Mouse (Mus musculus) monocyte, adult 2 months (primary cell): ENCODE results near the gene Acot2.
"Not testable (repeated sequence)": the region's sequence is repeated elsewhere in the genome, so short reads cannot be mapped to it uniquely, and the experiment has no call there.

ENCODE experiments used
- DNase-seq, 2 experiments: peaks; one replicate each; pipeline ENCODE4 v3.0.0; 2022; ENCODE audit warnings: low spot score in 2 of 2, low read depth in 1 of 2

The Acot2 gene

DNA sequence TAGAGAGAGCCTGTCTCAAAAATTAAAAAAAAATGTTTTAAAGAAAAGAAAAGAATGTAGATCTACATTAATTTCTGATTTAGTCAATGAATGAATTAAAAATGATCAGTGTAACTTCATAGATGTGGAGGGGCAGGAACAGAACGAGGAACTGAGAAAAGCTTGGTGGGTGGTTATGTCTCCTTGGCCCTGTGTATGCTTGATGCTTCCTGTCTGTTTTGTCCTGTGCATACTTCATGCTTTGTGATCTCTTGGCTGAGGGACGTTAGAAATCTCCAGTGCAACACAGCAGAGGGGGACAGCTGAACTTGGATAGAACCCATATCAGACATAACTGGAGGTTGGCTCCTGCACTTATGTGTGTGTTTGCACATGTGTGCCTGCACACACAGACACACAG, 9.6 kb downstream of the Acot2 start:
- no peak for DNase-seq

DNA sequence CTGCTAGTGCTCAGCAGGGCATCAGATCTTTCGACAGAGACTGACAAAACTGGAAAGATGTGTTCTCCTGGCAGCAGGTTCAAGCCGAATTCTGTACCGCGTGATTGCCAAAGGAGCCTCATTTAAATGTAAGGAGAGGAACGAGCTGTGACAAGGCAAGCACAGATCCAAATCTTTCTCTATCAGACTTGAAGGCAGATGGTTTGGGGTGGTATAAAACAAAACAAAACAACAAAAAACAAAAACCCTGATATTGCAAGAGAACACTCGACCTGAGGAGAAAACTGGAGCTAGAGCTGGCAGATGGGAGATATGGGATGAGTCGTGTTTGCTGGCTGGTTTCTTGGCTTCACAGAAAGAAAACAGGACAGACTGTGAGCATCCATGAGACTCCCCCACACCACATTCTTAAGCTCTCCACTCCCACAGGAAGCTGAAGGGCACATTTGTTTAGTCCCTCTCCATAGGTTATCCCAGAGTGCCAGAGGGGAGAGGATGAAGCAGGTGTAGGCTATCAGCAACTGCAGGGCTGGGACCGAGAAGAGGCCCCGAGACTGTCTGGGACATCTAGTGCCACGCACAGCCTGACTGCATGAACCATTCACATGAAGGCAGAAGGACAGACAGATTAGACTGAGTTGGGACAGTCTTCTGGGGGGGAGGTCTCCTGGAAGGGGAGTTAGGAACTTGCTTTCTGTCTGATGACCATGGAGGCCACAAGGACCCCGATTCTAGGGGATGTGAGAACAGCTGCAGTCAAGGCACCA, 10.9 kb downstream of the Acot2 start:
- no peak for DNase-seq

DNA sequence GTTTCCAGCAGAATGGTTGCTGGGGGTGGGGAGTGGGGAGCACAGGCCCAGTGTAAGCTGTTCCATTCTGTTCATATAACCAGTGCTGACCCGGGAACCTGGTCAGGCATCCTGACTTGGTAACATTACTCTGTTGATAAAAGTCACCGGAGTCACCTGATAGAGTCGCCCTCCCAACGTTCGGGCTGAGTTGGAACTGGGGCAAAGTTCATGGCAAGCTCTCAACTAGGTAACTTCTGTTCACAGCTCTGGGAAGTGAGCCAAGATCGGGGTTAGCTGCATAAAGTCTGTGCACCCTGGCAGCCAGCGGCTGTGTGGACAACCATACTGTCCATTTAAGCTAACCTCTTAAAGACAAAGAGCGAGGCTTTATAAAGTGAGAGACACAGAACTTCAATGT, 11.6 kb downstream of the Acot2 start:
- DNase-seq = not testable (repeated sequence)

DNA sequence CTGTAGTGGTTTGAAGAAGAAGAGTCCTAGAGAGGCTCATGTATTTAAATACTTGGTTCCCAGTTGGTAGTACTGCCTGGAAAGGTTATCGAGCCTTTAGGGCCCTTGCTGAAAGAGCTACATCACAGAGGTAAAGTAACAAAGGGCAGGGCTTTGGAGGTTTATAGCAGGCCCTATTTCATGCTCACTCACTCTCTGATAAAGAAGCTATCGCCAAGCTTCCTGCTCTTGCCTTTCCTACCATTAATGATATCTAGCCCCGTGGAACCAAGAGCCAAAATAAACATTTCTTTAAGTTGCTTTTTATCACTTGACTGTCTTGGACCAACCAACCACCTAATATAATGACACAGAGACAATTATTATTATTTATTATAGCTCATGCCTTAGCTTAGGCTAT, 12.8 kb downstream of the Acot2 start:
- no peak for DNase-seq

DNA sequence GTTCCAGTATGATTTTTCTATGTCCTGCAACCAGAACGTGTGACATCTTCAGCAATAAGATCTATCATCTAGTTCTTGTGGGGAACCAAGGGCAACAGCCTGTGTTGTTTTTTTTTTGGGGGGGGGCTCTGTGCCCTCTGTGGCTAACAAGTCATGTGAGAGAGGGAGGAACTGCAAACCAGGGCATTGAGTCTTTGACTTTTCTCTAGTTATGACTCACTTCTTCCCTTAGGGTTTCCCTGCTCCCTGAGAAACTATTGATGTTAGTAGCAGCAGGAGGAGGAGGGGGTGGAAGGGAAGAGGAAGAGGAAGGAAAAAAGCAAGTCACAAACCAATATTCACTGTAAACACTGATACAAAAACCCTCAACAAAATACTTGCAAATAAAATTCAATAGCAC, 16.2 kb downstream of the Acot2 start:
- DNase-seq = no peak

DNA sequence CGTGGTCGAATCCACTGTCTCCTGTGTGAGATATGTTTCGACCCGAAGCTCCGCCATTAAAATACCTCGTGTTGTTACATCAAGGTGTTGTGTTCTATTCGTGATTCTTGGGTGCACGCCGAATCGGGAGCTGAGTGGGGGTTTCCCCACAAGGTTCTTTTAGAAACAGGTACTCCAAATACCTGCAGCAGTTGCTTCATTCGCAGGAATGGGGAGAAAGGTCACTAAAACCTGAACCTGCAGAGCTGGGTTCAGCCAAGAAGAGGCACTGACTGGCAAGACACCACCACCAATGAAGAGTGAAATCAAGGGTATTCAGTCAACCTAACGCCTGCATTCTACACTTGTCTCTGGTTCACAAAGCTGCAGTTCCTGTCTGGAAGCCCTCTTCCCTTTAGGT, 20.6 kb downstream of the Acot2 start:
- DNase-seq = no peak

DNA sequence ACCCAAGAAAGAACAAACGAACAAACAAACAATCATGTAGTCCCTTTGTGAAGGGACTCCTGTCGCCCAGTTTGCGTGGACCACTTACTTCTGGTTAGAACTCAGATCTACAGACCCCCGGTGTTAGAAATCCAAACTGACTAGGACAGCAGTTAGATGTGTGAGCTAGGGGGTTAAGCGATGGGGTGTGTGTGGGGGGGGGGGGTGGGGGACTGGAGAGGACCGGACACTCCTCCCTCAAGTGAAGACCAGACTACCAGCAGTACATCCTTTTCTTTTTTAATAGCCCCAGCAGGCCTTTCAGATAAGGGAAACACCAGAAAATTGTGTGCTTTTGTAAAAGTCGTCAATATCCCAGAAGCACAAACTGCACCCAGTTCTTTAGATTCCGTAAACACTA, 21.1 kb downstream of the Acot2 start:
- DNase-seq = no peak

DNA sequence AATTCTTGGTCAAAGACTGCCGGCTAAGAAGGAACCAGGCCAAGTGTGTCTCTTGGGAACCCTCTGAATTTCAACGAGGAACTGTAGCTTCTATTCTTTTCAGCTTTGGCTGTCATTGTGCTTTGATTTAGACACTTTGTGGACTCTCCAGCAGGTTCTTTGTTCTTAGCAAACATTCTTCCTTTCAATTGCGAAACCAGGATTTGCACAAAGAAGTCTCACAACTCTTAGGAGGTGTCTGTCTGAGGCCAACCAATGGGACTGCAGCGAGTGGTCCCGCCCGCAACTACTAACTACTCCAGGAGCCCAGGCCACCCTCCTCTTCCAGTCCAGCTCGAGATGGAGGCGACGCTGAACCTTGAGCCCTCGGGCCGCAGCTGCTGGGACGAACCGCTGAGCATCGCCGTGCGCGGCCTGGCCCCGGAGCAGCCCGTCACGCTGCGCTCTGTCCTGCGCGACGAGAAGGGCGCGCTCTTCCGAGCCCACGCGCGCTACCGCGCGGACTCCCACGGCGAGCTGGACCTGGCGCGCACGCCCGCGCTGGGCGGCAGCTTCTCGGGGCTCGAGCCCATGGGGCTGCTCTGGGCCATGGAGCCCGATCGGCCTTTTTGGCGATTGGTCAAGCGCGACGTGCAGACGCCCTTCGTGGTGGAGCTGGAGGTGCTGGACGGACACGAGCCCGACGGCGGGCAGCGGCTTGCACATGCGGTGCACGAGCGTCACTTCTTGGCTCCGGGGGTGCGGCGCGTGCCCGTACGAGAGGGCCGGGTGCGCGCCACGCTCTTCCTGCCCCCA, 21.7 kb downstream of the Acot2 start, which contains the start of gene Acot1:
Gene Acot1, plus strand, starts transcription at position 320 of the 795 bp plus-strand sequence.
- peak; percentile 8 to 9 for DNase-seq

DNA sequence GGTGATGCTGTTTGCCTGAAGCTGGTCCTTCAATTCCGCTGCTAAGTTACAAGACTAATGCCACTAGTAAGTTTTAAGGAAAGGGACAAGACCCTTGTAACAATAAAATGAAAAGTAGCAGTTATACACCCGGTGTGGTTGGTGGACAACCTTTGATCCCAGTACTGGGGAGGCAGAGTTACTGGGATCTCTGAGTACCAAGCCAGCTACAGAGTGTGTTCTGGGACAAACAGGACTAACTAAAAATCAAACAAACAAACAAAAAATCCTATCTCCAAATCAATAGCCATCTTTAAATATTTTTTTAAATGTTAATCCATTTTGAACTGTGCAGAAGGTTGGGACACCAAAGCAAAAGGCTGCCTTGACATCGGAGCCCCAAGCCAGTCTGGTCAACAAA, 22.5 kb downstream of the Acot2 start:
- DNase-seq = no peak

DNA sequence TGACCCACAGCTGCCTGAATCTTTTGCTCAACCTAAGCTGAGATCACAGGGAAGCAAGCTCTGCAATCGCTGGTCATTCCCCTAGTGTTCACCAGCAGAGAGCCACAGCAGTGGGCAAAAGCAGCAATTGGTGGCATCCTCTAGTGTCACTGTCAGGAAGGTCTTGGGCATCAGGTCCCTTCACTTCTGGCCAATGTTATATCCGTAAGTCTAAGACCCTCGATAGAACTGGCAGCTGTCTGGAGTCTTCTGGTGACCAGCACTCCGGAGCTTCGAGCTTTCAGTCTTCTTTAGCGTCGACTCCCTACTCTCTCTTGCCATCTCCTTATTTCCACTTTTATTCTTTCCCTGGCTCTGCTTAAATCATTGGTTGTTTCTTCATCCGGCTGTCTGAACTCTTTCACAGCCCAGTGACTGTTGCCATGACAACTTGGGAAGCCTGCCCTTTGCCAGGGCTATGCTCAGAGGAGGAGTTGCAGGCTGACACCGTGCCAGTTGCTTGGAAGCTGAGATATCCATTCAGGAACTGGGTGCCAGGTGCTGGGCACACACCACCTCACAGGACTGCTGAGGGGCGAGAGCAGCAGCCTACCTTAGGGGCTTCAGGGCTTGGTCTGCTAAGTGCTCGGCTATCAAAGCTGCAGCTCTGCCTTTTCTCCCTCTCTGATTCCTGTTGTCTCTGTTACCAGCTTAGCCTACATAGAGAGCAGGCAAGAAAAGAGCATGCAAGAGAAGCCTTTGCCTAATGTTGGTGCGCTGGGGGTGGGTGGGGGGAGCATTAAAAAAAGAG, 23.8 kb downstream of the Acot2 start:
- DNase-seq = no peak

DNA sequence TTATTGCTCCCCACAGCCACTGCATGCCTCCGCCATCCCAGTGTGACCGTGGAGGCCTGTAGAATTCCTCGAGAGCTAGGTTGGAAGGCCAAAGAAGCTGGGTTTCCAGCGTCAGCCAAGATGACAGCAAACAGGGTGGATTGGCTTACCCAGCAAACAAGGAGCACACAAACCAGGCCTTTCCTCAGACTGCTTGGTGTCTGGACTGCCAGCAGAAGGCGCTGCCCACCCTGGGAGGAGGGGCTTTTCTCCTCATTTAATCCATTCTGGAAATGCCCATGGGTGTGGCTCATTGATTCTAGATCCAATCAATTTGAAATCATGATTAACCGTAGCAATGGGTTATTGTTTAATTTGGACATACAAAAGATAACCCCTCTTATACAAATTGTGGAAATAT, 25.5 kb downstream of the Acot2 start:
- DNase-seq = no peak

DNA sequence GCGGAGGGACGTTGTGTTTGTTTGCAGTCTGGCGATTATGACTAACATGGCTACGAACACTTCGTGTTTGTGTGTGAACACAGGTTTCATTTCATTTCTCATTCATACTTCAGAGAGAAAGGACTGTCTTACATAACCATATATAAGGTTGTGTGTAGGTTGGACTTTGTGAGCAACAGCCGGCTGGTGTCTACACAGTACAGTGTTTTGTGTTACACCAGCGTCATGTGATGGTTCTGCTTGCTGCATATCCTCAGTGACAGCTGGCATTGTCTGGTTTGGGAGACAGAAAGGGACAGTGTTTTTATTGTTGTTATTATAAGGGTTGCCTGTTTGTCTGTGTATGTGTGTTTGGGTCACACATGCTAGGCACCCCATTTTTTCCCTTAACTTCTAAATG, 26.0 kb downstream of the Acot2 start:
- no peak for DNase-seq

DNA sequence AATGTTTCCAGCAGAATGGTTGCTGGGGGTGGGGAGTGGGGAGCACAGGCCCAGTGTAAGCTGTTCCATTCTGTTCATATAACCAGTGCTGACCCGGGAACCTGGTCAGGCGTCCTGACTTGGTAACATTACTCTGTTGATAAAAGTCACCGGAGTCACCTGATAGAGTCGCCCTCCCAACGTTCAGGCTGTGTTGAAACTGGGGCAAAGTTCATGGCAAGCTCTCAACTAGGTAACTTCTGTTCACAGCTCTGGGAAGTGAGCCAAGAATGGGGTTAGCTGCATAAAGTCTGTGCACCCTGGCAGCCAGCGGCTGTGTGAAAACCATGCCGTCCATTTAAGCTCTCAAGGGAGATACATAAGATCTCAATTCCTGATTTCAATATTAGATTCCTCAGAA, 32.9 kb downstream of the Acot2 start:
- DNase-seq = peak in 1 of 2 experiments; percentile 18

DNA sequence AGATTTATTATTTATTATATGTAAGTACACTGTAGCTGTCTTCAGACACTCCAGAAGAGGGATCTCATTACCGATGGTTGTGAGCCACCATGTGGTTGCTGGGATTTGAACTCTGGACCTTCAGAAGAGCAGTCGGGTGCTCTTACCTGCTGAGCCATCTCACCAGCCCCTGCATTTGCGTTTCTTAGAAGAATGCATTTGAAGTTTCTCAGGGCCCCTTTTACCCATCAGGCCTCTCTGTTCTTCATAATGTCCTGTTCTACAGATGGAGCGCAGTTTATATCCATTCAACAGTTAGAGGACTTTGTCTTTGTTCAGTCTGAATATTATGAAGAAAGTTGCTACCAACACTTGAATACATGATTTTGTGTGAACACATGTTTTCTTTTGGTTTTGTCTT, 34.6 kb downstream of the Acot2 start:
- DNase-seq = not testable (repeated sequence)

DNA sequence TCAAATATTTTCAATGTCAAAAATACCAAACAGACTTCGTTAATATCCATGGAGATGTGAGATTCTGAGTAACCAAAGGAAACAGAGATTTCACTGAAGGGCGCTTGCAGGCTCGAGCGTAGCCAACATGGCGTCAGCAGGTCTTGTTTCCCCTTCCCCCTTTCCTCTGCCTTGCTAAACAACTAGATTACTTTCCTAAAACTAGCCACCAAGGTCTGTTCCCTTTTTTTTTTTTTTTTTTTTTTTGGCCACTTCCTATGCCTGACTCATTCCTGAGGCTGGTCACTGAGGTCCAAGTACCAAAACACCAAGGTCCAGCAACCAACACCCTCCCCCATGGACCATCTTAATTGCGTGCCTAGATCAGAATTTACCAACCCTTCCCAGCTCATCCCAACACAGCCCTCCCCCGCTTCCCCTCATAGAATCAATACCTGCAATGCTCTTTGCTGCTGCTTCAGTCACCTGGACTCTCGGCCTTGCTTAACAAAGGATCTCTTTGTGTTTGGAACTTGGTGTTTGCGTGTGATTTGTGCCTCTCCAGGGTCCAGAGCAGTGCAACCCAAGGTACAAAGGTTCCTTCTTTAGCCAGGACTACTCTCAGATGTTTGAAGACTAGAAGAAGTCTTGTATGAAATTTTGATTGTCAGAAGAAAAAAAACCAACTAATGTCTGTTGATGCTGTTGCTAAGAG, 35.5 kb downstream of the Acot2 start:
- DNase-seq = no peak

DNA sequence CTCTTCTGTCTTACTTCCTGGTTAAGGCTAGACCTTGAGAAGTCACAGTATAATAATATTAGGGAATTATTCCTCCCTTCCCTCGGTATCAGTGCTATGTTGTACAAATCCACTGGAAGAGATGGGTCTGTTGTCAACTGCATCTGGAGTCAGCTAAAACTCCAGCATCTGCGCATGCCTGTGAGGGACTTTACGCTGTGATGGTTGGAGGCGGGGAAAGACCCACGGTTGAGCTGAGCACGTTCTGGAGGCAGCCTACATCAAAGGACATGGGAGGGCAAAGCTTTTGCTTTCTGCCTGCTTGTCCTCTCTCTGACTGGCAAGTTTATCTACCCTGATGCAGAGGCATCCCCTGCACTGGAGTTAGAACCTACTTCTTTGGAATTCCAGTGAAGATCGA, 38.2 kb downstream of the Acot2 start:
- DNase-seq = no peak

DNA sequence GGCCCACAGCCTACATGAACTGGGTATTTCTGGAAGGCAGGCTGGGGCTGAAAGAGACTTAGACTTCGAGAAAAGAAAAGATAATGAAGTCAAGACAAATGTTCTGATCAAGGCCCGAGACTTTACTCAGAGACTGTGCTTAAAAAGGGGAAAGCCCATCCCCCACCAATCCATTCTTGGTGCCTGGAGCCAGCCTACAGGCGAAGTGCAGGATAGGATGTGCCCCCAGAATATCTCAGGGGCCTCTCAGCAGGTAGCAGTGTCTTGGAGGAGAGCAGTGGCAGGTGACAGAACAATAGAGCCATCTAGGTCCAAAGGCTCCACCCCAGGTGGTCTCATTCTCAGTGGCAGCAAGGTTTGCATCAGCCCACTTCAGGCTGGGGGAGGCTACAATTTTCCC, 40.7 kb downstream of the Acot2 start:
- not testable (repeated sequence) for DNase-seq

DNA sequence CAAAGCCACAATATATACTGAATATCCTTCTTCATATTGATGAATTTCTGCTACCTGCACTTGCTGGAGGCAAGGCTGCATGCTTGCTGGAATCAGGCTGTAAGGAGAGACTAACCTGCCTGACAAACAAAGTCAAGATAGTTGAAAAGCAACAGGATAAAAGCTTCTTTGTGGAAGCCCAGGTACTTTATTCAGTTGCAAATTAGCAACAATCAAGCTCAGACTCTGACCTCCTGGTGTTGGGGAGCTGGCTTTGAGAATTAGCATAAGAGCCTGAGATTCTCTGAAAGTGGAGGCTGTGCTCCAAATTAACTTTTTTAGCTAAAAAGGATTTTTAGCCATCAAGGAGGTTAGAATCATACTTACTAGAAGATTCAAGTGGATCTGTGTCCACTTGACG, 41.4 kb downstream of the Acot2 start:
- DNase-seq = not testable (repeated sequence)

DNA sequence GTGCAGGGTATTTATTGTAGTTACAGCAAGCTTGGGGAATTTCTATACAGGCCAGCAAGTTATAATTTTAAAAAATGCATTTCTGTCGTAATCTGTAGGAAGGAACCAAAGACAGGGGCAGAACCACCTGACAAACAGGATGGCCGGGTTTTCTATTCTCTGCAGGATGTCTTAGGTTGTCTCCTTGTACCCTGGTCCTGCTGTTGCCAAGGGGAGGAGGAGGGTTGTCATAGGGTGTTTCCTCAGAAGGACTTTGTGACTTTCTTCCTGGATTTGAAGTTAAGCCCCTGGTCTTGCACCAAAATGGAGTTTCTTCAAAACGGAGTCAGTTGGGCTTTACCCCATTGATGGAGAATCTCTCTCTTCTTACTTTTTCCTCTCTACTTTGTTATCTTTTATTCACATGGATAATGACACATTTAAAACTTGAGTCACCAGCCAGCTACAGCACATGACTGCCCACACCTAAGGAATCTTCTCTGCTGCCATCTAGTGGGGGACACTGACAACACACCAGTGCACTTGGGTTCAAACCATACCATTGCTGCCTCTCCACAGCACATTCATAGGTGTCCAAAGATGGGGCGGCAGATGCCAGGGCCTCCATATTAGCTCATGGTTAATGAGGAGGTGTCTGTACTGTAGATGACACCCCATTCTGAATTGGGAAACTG, 43.1 kb downstream of the Acot2 start:
- DNase-seq = peak in 1 of 2 experiments; percentile 51

DNA sequence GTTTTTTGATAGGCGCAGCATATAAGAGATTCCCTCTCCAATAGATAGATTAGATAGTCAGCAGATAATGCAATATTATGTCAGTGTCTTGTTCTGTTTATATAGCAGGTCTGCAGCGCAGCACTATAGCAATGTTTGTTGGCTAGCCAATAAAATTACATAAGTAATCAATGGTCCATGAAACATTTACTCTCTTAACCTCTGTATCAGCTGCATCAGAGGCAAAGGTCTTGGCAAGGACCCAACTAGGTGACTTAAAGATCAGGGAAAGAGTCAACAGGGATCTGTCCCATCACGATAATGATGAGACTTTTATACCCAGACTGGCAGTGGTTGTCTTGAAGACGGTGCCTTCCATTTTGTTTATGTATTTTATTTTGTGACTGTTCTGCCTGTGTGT, 45.2 kb downstream of the Acot2 start:
- no peak for DNase-seq

DNA sequence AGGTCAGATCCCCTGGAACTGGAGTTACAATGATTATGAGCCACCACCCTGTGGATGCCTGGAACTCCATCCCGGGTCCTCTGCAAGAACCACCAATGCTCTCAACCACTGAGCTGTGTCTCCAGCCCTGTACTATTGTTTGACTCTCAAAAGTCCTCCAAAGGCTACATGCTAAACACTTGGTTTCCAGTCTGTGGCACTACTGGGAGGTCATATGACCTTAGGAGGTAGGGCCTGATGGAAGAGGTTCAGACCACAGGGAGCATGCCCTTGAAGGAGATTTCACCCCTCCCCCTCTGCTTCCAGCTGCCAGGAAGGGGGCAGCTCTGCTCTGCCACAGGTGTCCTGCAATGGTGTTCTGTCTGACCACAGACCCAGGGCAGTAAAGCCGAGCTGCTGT, 45.6 kb downstream of the Acot2 start:
- DNase-seq = not testable (repeated sequence)
